Mouse (Mus musculus) right cerebral cortex, postnatal 4 days (tissue): ENCODE measurements around the gene Ybx2.

ENCODE experiments used
- DNase-seq: peaks from one replicate; pipeline ENCODE4 v3.0.0-alpha.2; 2022

Ybx2 gene

DNA sequence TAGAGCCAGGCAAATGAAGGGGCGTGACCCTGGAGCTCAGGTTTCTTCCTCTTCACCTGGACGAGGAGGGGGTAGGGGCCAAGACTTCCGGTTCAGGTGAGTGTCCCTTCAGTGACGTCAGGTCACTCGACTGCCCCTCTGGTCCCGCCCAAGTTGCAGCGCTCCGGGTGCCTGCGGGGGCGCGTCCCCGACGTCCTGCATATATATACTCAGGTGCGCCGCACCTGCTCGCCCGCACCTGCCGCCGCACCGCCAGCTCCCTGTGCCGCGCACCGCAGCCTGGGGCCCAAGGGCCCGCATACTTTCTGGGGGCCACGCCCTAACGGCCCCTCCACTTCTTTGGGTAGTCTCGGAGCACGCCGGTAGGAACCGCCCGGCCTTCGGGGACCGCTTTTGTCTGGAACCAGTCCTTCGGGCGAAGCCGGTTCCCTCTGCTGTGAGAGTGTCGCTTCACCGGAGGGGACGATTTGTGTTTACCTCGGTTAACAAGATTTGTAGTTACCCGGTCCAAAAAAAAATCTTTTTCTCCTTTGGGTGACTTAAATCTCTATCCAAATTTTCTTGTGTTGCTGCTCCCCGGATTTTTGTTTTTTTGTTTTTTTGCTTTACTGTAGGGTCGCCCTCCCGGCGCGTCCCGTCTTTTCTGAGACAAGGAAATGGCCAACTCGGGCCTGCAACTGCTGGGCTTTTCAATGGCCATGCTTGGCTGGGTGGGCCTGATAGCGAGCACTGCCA is 29.8 kb downstream of the Ybx2 start:
- no peak for DNase-seq

DNA sequence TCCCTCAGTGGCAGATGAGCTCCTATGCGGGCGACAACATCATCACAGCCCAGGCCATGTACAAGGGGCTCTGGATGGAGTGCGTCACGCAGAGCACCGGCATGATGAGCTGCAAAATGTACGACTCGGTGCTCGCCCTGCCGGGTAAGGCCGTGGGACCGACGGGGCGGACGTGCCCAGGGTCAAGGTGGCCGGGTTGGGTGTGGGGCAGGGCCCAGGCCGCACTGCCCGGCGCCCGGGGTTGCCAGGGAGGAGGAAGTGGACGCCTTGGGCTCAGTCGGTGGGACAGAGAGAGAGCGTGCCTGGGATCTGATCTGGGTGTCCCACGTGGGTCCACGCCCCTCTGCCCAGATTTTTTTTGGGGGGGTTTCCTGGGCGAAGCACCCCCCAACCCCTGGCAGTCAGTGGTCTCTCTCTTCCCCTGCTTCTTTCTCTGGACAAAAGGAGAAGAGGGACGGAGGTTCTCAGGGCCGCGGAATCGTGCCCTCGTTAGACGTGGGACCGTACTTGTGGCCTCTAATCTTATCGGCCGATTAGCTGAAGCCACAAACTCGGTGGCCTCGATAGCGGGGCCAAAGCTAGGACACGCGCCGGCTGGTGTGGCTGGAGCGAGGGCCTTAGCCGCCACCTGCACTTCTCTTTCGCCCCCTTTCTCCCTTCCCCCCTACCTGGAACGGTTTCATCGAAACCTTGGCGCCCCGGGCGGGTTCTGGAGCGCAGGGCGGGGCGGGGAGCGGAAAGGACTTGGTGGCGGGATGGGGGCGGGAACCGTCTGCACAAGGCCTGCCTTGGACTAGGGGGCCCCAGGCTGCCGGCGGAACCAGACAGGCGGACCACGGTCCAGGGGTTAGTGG is 30.6 kb downstream of the Ybx2 start:
- DNase-seq: no peak

DNA sequence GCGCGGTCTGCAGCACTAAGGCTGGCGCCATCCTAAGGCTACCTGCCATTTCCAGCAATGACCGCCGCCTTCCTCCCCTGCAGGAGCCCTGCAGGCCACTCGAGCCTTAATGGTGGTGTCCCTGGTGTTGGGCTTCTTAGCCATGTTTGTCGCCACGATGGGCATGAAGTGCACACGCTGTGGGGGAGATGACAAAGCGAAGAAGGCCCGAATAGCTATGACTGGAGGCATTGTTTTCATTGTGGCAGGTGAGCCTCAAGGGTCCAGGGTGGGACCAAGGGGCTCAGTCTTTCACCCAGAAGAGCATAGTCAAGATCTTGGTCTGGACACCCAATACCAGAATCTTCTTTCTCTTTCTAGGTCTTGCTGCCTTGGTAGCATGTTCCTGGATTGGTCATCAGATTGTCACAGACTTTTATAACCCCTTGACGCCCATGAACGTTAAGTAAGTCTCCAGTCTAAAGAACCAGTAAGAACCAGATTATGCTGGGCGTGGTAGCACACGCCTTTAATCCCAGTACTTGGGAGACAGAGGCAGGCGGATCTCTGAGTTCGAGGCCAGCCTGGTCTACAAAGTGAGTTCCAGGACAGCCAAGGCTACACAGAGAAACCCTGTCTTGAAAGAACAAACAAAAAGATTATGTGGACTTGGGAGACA is 31.4 kb downstream of the Ybx2 start:
- no peak for DNase-seq

DNA sequence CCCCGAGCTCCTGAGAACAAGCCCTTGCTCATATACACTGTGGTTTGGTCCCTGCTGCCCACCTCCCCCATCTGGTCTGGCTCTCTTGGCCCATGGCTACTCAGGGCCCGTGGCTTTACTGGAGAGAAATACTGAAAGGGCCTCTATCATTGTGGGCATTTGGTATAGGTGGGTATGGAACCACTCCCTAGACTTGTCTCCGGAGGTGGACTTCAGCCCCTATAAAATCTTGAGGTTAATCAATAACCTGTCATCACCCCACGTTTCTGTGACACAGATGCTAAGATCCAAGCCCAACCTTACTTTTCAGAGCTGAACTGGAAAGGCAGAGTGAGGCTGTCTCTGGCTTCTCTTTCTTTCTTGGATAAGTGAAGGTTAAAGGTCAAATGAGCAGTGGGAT is 33.2 kb downstream of the Ybx2 start:
- DNase-seq: no peak

DNA sequence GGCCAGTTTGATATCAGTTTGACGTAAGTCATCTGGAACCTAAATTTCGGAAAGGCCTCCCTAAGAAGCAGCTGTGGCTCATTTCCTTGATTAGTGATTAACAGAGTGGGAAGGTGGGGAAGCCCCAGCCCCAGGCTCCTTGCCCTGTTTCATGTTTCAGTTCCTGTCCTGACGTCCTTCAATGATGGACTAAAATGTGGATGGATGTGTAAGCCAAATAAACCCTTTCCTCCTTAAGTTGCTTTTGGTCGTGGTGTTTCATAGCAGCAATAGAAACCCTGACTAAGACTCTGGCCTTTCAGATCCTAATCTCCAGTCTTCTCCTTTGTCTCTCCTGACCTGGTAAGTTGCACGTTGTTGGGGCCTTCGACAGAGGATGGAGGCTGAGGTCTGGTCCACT is 34.6 kb downstream of the Ybx2 start:
- DNase-seq: no peak

DNA sequence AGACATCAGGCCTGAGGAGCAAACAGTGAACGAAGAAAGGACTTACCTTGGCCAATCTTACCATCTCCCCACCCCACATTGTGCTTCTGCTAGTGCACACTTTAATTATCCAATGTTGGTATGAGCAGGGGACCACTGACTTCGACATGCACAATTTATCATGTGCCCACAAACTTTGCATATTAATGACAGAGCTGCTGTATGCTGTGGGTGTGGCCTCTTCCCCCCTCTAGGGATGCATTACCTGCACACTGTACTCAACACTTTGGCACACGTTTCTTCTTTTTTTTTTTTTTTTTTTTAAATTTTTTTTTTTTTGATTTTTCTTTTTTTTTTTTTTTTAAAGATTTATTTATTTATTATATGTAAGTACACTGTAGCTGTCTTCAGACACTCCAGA is 35.2 kb downstream of the Ybx2 start:
- DNase-seq: no peak

DNA sequence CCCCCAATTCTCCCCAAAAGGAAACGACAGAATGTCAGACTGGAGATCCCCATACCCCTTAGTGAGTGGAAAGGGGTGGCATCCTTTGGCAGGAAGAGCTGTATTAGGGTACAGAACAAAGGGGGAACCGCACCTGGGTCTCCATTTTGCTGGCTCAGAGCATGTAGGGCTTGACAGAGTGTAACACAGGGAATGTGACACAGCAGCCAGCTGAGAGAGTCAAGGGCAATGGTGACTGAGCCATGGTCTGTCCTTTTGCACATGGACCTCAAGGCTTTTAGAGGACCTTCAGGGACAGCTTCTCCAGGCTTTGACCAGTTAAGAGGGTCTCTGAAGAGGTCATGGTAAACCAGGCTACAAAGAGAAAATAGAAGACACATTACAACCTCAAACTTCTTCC is 39.3 kb downstream of the Ybx2 start:
- DNase-seq: no peak

DNA sequence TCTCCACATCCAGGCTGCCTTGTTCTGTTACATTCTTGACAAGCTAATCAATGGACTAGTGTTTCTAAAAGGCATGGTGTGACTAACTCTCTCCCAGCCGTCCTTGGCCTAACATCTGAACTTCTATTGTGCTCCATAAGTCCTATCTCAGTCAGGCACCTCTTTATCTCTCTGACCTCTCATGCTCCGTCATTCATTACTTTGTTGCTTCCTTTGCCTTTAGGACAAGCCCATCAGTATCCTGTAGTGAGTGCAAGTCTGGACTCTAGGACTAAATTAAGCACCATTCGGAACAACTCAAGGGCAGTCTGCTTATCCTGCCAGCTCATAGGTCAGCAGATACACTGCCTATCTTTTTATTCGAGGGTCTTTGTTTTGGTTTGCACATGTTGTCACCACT is 40.7 kb downstream of the Ybx2 start:
- no peak for DNase-seq

DNA sequence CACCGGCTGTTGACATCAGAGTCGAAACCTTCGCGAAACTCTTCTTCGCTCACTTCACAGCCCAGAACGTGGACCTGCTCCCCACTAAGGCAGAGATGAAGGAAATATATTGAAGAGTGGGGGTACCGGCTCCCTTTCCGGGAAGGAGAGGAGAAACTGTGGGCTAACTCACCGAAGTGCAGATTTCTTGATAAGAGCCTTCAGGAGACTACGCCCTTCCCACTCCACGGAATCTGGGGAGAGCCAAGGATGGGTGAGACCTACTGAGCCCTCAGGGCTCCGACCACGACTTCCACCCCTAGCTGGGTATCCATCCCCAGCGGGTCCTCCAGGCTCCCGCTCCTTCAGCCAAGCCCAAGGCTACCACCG is 44.2 kb downstream of the Ybx2 start:
- no peak for DNase-seq

DNA sequence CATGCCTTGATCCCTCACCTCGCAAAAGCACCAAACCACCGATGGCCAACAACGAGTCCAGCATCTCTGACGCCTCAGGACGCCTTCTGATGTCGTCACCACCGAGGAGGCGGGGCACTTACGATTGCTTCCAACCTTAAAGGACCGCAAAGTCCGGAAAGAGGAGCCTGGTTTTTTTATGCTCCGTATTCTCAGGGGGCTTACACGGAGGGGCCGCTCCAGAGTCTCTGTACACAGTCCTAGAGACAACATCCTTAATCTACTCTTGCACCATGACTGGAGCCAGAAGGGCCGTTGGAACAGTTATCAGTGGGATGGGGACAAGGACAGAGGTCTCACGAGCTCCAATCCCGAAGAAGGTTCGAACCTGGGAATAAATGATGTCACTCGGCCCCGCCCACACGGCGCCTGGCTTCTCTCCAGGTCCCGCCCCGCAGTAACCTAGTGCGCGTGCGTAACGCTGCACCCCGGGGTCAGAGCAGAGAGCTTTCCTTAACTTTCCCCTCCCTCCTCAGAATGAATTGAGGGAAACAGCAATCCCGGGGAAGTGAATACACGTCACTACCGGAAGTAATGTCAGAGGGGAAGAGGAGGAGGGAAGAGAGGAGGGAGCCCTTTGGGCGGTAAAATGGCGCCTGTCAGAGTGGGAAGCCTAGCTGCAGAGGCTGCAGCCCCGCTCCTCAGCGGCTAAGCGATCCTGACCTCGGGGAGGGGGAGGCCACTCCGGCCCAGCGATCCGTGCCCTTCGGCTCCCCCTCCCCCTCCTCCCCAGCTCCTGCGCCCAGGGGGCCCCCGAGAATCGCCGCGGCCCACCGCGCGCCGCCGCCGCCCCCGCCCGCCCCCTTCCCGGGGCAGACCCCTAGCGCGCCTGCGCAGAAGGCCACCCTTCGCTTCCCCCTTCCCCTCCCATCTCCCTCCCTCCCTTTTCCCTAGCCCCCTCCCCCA is 44.9 kb downstream of the Ybx2 start:
- DNase-seq: peak; percentile 98

DNA sequence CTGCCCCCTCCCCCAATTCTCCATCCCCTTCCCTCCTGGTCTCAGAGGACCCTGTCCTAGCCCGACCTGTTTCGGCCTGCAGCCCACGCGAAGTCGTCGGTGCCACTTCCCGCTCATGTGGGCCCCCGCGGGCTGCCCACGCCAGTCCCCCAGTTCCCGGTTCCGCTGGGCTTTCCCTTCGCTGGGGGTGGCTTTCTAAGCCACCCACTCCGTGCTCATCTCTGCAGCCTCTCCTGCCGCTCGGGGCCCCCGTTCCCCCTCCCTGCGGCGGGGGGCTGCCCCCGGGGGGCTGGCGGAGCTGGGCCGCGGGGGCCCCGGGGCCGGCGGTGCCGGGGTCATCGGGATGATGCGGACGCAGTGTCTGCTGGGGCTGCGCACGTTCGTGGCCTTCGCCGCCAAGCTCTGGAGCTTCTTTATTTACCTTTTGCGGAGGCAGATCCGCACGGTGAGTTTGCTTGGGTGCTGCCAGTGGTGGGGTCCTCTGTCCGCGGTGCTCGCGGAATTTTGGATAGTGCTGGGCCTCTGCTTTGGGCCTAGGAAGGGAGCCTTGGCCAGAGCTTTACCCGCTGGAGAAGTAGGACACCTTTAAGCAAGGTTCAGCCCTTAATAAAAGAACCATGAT is 45.7 kb downstream of the Ybx2 start, which contains the start of gene Ctdnep1:
Gene Ctdnep1 (plus strand): TSS at position 16 of the 622 bp plus-strand sequence.
- no peak for DNase-seq

DNA sequence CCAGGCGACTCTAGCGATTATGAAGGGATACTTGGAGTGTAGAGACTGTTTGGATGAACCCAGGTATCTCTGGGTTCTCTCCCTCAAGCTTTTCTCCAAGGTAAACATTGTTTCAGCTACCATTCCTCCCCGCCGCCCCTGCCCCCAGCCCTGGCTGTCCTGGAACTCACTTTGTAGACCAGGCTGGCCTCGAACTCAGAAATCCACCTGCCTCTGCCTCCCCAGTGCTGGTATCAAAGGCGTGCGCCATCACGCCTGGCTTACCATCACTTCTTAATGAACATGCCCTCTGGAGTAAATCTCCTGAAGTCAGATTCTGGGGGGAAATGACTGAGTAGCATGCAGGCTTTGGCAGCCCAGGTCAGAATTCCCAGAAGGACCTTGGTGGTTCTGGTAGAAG is 46.6 kb downstream of the Ybx2 start, which contains the start of gene Elp5:
Gene Elp5 (minus strand): TSS at position 293 of the 400 bp plus-strand sequence.
- no peak for DNase-seq

DNA sequence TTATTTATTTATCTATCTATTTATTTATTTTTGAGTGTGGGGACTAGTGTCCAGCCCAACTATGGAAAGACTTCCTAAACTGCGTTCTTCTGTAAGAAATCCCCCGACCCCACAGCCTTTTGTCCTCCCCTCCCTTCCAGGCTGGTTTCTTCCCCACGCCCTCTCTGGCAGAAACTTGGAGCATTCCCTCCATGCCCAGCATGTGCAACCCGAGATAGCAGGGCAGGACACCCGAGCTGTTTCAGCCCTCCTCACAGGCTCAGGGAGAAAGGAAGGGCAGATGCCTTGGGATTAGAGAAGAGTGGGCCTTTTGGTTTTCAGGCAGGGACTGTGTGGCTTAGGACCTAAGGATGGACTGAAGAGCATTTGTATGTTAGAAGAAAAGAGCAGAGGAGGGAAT is 47.3 kb downstream of the Ybx2 start:
- no peak for DNase-seq

DNA sequence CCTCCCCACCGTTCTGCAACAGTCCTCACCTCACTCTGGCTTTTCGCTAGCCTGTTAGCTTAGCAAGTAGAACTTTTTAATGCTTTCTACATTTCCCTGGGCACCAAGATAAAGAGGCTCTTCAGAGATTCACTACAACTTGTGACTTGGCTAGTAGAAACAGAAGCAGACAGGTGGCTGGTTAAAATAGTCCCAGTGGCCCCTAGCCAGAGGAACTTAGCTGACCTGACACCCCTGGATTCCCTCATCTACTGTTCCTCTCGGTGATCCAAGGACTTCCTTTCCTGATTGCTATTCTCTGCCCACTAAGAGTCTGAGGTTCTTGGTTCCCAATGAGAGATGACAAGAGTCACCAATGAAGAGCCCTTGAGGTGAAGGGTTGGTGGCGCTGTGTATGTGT is 47.8 kb downstream of the Ybx2 start:
- no peak for DNase-seq

DNA sequence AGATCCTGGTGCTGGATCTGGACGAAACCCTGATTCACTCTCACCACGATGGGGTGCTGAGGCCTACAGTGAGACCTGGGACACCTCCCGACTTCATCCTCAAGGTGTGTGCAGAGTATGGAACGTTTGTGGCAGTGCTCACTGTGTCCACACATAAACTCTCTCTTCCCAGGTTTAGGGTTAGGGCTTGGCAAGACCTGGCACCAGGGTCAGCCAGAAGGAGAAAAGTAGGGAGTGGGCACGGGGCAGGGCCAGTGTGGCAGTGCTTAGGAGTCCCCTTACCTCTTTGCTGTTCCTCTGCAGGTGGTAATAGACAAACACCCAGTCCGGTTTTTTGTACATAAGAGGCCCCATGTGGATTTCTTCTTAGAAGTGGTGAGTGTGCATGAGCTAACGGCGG is 48.8 kb downstream of the Ybx2 start:
- no peak for DNase-seq

DNA sequence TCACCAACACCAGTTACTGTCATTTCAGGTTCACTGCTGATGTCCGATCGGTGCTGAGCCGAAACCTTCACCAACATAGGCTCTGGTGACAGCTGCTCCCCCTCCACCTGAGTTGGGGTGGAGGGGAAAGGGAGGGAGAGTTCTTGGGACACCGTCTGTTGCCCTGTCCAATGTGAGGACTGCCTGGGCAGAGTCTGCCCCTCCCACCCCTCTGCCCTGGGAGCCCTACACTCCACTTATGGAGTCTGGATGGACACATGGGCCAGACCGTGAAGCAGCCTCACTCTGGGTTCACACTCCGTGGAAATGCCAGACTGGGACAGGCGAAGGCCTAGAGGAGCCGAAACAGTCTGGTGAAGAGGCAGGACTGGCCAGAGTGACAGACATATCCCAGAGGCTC is 54.4 kb downstream of the Ybx2 start:
- no peak for DNase-seq
